Mouse (Mus musculus) embryo, embryonic 9.5 days (tissue): ENCODE measurements around the gene Maml2.
A peak's percentile ranks its signal among the peaks of the same experiment; 100 is the strongest.

Experiments
- DNase-seq: peaks from one replicate; pipeline ENCODE4 v3.0.0-alpha.2; 2017; ENCODE audit errors: extremely low spot score

Maml2 gene

DNA sequence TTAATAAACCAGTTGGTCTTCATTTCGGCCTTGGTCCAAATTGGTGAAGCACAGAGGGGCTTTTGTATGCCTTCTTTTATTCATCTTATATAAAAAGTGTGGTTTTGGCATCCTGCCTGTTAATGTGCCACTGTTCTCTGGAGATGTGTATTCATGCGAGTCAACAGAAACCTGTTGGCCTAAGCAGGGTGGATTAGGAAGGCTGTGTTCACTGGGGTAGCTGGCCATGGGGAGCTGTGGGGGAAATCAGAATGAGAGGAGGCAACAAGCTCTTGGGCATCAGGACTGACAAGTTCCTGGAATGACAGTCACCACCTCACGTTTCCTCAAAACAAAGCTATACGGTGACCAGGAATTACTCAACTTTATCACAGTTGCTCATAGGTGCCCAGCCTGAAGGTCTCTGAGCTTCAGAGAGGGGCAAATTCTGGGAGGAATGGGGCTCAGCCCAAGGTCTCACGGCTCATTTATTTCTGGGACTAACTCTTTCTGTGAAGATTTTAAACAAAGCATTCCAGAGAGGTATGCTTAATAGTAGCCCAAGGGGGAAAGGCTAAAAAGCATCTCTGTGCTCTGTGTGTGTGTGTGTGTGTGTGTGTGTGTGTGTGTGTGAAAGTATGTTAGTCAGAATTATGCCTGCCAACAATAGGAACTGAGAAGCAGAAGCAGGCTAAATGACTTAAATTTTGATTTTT lies 228.0 kb downstream of the Maml2 start:
- no peak for DNase-seq

DNA sequence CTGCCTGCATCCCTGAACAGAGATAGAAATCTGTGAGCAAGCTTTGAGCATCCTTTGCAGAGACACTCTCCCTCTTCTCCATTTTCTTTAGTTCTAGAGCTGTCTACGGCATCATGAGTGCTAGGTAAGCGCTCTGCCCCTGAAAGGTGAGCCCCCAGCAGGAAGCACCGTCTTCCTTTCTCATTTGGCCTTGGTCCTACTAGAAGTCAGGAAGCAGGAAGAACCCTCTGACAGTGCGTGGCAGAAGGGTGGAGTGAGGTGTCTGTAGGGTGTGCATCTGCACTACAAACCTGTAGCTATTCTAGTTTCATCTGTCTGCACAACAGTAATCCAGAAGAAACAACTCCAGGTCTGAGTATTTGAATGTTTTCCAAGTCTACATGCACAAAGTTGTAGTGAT lies 232.8 kb downstream of the Maml2 start:
- no peak for DNase-seq

DNA sequence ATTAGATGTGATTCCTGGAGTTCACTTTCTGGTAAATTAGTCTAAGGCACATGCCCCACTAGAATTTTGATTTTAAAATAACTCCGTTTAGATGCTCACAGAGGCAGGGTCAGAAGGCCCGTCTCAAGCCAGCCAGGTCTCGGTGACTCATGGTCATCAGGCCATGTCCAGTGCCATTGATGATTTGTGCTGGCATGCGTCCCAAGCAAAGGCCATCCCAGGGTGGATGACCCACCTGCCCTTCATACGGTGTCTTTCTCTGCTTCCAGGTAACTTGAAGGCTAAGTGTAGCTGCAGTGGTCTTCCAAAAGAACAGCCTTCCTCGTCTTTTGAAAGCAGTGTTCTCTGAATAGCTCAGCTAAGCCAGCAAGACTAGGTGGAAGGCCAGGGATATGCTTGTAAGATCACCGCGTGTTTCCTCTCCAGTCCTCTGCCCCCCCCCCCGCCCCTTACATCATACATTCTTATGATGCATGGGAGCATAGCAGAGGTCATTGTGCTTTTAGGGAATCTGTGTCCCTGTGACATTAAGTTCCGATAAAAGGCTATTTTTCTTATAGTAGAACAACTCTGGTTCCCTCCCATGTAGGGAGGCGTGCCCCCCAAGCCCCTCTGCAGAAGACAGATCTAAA lies 235.4 kb downstream of the Maml2 start:
- DNase-seq: no peak

DNA sequence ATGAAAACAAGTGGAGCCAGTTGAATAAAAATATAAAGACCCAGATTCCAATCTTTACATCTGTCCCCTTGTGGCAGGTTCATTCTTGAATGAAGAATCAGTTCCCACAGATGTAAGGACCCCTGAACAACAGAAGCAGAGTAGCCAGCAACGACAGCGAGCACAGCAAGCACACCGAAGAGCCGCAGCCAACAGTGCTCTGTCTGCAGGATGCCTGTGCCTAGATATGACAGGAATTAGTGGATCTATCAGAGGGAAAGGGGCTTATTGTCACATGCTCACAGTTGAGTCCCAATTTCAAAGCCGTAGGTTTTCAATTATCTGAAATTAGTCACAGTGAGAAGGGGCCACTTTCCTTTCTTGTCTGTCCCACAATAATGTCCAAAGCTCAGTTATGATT lies 238.0 kb downstream of the Maml2 start:
- DNase-seq: no peak

DNA sequence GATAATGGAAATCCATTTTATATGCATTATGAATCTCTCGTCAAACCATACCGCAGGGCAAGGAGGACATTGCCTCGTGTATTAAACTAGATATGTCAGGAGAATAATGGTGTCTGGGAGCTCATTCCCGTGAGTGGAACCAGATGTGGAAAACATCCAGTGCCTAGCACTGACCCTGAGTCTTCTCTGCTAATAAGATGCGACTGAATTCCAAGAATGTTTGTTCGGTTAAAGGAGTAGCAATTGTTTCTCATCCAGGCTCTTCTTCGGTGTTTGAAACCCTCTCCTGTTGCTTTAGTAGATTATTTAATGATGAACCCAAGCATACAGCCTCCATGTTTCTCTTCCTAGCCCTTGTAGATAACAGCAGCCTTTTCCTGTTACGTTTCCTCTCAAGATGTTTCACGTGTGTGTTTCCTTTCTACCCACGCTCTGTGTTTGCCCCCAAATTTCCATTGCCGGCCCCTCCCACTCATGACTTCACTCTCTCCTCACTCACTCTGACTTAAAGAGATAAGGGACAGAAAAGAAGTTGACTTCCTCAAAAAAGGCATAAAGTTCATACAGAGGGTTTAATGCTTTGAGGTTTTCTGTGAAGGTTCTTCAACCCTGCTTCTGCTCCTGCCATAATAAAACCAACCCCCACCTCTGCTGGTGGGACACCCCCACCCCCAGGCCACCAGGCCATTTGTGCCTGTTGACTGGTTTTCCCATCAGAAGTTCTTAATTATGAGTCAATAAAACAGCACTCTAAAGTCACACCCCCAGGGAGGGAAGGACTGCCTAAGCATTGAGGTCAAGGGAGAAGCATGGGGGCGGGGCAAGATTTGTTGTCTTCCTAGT lies 238.9 kb downstream of the Maml2 start:
- DNase-seq: peak; percentile 48

DNA sequence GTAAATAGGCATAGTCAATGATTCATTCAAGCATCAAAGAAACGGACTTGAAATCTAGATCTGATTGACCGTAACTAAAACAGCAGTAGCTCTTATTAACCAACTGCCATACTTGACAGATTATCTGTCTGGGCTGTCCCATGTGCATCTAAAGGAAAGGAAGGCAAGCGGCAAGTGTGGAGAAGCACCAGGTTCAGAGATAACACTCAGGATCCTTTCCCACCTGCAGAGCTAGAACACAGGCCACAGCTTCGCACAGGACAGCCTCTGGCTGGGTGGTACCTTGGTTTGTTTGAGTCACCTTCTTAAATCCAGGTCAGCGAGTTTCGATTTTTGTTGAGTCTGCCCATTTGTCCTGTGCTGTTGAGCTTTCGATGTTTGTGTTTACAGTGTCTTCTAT lies 240.4 kb downstream of the Maml2 start:
- no peak for DNase-seq

DNA sequence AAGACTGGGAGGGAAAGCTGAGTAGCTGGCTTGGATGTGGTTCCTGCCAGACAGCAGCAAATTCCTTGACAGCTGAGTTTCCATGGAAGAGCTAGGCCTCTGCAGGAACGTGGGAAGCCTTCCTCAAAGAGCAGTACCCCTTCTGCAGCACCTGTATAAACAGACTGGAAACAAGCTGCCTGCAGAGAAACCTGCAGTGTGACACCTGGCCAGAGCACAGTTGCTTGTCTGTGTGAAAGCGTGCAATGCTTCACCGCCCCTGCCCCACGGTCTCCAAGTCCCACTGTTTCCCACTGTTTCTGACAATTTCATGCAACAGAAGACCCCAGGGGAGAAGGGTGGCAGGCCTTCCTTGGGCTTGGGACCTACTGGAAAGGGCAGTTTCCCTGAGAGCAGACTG lies 241.8 kb downstream of the Maml2 start:
- DNase-seq: no peak

DNA sequence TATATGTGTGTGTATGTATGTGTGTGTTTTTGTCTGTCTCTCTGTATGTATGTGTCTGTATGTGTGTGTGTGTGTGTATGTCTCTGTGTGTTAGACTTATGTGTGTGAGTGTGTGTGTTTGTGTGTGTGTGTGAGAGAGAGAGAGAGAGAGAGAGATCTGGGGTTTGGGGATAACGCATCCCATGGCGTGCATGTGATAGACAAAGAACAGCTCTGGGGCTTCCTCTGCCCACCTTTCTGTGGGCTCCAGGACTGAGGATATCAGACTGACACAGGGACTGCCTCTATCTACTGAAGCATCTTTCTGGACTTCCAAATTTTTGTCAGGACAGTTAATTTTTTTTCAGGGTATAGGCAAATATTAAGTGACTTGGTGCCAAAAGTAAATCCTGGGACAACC lies 242.5 kb downstream of the Maml2 start:
- DNase-seq: no peak

DNA sequence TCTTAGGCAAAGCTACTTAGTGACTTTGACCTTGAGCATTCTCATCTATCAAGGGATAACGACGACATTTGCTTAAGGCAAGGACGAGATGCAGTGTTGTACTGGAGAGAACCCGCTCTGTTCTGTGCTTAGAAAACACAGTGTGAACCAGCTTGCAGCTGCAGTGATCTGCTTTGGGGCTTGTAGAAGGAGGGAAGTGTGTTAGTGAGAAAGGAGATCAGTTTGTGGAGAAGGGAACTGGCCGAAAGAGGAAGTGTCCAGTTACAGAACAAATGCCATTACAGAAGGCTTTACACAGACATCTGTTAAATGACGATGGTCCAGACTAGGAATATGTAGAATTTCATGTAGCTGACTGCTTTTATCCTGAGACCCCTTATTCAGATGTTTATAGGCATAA lies 243.0 kb downstream of the Maml2 start:
- no peak for DNase-seq

DNA sequence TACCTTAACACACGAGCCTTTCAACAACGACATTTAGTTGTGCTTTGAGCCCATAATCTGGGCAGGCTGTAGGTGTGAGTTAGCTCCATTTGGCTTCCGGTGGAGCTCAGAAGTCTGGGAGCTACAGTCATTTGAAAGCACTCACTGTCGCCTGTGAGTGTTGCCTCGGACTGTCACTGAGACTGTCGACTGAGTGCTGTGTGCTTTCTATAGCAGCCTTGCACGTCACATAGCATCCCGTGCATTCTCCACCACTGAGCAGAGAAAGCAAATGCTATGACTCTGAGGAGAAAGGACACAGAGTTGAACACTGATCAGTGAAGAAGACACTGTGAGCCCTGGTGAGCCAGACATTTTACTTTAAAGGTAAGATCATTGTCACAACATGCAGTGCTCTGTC lies 245.4 kb downstream of the Maml2 start:
- no peak for DNase-seq

DNA sequence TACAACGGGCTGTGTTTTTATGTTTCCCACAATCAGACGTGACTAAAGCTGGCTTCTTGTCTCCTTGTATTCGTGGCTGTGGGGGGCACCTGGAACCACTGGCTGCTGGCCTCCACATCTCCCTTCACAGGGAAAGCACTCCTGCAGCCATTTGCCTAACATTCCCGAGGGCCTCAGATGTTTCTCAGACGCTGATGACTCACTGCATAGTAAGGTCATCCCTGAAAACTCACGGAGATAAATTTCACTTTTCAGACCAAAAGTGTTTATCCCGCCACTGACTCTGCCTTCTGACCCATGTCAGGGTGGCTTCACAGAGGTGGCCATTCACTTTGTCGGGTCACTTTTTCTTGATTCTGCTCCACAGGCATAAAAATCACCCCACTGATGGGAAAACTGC lies 246.4 kb downstream of the Maml2 start:
- DNase-seq: no peak

DNA sequence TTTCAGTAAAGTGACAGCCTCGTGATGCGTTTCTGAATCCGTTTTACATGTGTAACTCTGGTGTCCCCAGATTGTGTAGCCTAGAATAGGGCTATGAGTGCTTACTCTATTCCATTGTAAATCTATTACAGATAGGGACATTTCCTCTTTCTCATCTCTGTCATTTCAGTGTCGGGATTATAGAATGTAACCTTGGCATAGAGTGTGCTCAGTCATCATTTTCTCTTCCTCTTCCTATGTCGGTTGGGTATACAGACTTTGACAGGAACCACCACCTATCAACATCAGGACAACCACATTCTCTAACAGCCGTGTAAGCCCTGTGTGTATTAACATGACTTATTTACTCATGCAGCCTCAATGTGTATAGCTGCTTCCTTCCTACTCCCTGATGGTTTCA lies 248.0 kb downstream of the Maml2 start:
- no peak for DNase-seq

DNA sequence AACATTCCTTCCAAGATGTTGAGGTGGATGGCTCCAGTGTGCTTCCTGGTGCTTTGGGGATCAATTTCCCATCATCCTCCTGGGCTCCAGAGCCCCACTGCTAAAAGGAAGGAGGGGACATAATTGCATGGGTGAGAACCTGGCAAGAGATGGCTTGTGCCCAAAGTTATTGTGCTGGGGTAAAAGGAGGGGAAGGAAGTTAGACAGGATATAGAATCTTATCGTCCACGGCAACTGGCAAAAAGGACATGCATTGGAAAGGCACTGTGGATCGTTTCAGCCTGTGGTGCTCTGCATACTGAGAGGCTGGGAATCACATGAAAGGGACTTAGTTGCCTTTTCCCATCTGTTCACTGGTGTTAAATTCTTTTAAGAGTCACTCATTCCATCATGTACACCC lies 252.2 kb downstream of the Maml2 start:
- DNase-seq: no peak

DNA sequence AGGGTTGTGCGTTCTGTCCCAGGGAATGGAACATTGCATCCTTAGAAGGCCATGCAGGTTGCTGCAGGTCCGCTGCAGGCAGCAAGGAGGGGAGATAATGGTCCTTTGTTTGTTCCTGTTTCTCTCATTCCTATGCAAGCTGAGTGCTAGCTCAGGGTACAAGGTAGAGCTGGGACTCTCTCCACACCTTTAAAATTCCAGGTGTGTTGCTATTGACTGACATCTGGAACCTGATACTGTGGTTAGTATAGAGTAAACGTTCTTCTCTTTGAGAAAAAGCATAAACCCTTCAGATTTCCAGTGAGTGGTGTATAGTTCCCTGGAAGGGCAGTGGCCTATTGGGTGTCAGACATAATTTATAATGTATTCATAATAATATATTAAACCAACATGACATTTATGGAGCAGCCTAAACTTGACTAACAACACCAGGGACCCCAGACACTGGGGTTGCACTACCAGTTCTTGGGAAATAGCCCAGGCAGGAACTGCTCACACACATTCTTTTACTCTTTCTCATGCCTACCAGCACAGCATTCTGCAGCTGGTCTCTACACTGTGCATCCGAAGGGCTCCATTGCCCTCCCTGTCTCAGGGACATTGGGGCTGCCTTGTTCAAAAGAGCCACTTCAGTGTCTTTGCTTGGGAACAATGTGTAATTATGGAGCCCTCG lies 254.8 kb downstream of the Maml2 start:
- DNase-seq: no peak

DNA sequence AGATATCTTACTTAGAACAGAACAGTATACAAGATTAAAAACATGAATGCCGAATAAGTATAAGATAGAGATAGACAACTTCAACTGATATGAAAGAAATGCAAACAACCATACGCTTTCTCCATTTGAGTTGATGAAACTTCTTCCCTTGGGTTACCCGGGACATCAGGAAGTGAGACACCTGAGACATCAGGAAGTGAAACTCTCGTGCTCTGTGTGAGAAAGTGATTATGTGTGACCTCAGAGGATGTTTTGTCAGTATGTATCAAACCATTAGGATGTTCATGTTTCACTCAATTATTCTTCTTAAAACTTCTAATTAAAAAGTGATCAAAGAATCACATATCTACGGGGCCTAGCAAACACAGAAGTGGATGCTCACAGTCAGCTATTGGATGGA lies 257.0 kb downstream of the Maml2 start:
- no peak for DNase-seq

DNA sequence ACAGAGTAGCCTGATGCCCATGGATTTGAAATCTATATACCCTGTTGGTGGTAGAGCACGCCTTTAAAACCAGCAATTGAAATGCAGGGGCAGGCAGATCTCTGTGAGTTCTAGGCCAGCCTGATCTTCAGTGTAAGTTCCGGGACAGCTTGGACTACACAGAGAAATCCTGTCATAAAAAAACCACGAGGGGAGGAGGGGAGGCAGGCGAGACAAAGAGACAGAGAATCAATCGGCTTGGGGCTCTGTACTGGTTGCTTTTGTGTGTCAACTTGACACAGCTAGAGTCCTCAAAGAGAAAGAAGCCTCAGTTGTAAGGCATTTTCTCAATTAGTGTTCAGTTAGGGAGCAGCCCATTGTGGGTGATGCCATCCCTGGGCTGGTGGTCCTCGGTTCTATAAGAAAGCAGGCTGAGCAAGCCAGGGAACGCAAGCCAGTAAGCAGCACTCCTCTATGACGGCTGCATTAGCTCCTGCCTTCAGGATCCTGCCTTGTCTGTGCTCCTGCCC lies 258.3 kb downstream of the Maml2 start:
- DNase-seq: no peak

DNA sequence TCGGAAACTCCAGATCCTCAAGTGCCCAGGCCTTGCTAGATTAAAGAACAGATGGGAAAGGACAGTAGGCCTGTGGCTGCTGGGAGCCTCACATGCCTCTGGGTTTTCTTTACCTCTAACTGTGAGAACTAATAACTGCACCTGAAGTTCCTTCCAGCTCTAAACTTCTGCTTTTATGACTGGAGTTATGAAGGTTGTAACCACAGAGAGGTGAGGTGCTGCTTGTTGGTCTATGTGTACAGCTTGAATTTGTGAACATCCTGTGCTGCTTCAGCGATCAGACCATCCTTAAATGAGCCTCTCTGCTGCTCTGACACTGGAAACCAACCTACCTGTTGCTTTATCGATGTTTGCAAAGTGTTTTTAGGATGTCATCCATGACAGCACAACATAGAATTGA lies 258.9 kb downstream of the Maml2 start:
- DNase-seq: no peak

DNA sequence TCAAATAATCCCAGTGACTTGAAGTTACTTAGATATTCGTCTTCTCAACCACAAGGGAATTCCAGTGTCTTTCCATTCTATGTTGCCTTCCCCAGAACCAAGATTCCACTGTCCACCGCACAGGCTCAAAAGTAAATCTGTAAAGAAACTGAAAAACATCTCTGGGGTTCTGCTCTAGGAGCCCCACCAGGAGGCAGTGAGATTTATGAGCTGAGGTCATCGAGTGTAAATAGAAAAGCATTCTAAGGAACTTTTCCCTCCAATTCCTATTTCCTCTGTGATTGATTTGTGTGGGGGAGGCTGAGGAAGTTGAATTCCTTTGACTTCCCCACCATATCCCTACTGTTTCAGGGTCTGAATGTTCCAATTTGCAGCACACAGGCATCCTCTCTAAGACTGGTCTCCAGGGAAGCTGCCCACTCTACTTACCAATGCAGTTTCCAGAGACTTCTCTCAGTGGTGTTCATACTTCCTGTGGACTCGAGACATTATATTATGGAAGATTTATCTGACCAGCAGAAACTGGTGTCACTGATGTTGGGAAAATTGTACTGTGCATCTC lies 261.1 kb downstream of the Maml2 start:
- no peak for DNase-seq

DNA sequence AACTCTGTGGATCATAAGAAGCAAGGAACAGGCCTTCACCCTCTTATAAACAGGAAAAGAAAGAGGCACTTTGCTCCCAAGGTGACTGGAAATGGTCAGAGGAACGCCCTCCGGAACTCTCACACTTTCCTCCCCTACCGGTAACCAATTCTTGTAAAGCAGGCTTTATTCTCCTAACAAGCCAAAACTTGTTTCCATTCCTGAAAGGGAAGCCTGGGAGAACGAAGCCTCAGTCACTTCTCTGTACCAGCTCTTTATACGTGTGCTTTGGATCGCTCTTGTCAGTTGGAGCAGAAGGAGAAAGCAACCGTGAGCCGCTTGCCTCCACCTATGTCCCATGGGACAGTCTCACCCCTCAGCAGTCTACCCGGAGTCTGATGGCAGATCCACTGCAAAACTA lies 262.9 kb downstream of the Maml2 start:
- no peak for DNase-seq

DNA sequence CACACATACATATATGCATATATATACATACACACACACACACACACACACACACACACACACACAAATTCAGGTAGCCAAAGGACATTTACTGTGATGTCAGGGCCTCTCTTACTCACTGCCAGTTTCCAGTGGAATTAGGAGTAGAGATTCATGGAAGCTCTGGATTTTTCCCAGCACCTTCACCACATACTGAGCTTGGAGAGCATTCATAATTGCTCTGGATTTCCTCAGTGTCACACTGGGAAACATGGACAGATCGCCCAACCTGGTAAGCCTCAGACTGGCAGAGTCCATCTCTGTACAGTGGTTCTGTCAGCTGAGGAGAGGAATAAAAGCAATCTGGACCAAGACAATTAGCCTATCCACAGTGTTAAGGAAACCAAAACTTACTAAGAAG lies 263.6 kb downstream of the Maml2 start:
- DNase-seq: no peak

DNA sequence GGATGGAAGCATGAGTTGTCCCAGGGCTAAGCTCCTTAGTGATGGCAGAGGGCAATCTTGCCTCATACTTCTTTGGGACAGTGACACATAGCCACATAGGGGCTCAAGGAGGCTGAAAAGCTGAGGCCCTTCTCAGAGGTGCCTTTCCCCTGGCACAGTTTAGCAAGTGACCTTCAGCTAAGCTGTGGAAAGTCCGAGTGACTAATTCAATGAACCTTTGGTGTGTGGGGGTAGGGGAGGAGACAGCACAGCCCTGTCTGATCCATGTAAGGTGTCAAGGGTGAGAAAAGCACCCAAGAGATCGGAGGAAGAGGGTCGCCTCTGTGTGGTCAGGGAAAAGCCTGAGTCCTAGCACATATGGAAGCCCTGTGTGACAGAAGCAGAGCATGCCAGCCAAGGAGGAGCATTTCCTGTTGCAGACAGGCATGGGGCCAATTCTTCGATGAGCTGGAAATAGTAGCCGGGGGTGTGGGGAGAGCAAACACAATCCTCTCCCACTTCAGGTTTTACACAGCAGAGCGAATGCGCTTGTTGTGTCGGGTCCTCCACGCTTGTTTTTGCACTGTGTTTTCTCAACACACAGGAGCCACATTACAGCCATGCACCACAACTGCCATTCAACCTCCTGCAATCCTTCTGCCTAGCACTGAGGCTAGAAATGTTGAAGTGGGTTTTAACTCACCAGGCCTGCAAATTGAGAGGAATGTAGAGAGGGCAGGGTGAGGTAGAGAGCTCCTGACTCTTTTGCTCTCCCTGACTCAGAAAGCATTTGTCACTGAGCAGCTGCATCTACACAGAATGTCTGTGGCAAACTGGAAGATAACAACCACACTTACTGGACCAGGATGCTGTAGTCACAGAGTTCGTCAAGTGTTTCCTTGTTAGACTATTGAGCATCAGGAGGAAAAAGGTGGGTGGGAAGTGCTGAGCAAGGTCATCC lies 266.0 kb downstream of the Maml2 start:
- no peak for DNase-seq
